Mouse (Mus musculus): ENCODE measurements around the gene Men1. TPM values are rescaled to one million over a fixed set of nuclear protein-coding genes. Genes with fewer than 3 reads are reported as not detected.

Gene Men1
- polyA plus RNA-seq, 1 experiment = 36.1 TPM

DNA sequence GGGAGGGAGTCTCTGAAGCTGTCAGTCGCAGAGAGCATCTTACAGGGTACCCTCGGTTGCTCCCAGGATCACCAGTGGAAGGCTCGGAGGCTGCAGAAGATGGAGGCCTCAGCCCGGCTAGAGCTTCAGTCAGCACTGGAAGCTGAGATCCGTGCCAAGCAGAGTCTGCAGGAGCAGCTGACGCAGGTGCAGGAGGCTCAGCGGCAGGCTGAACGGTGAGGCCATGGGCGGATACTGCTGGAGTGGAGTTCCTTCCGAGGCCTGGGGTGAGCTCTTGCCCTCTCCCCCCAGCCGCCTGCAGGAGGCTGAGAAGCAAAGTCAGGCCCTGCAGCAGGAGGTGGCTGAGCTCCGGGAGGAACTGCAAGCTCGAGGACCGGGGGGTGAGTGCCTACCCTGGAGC lies 19.2 kb upstream of the Men1 start:
- Histone ChIP-seq H3K4me3 (ENCODE audit: insufficient read depth, low read length) (no peak overlapping the region), H3K27ac (ENCODE audit: insufficient read depth, low read length) (no peak overlapping the region), H3K4me1 (ENCODE audit: control insufficient read depth, insufficient read depth, low read length) (no peaks in the 10 kb centered on the region)
- TF ChIP-seq POLR2A (IDR thresholded peaks at IDR 0.05; ENCODE audit: low read depth, low read length) (no peak), CTCF (IDR thresholded peaks at IDR 0.05; ENCODE audit: borderline replicate concordance, insufficient read depth, low read length) (no peak)

DNA sequence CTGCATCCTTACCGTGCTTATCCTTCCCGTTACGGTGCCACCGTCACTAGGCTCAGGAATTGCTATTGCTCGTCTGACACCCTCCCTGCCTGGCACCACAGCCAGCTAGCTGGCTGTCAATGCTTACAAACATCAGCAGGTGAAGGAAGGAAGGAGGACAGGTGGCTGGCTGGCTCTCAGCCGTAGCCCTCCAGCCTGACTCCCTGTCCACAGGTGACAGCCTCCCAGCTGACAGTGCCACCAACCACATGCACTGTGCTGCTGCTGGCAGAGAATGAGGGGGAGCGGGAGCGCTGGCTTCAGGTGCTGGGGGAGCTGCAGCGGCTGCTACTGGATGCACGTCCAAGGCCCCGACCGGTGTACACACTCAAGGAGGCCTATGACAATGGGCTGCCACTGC lies 16.6 kb upstream of the Men1 start:
- Histone ChIP-seq H3K4me1 (ENCODE audit: control insufficient read depth, insufficient read depth, low read length) (no peaks in the 10 kb centered on the region), H3K27ac (ENCODE audit: insufficient read depth, low read length) (no peak overlapping the region), H3K4me3 (ENCODE audit: insufficient read depth, low read length) (no peak overlapping the region)
- TF ChIP-seq POLR2A (IDR thresholded peaks at IDR 0.05; ENCODE audit: low read depth, low read length) (no peak), CTCF (IDR thresholded peaks at IDR 0.05; ENCODE audit: borderline replicate concordance, insufficient read depth, low read length) (no peak)

DNA sequence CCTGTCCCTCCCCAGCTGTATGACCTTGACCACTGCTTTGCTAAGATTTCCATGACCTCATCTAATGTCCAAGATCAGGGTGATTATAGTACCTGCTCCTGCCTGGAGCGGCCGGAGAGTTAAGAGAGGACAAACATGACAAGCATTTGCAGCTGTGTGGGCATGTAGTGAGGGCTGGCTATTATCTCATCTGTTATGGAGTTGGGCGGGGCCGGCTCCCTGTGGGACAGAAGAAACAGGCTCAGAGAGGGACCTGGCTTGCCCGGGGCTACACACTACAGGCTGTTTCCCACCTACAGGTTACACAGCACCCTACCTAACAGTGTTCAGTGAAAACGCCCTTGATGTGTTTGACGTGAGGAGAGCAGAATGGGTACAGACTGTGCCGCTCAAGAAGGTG lies 13.4 kb upstream of the Men1 start:
- H3K4me1 ChIP-seq (ENCODE audit: control insufficient read depth, insufficient read depth, low read length) = no peaks in the 10 kb centered on the region
- no peak overlapping the region for H3K4me3 ChIP-seq (ENCODE audit: insufficient read depth, low read length)
- no peak overlapping the region for H3K27ac ChIP-seq (ENCODE audit: insufficient read depth, low read length)
- TF ChIP-seq CTCF (IDR thresholded peaks at IDR 0.05; ENCODE audit: borderline replicate concordance, insufficient read depth, low read length) (no peak), POLR2A (IDR thresholded peaks at IDR 0.05; ENCODE audit: low read depth, low read length) (no peak)

DNA sequence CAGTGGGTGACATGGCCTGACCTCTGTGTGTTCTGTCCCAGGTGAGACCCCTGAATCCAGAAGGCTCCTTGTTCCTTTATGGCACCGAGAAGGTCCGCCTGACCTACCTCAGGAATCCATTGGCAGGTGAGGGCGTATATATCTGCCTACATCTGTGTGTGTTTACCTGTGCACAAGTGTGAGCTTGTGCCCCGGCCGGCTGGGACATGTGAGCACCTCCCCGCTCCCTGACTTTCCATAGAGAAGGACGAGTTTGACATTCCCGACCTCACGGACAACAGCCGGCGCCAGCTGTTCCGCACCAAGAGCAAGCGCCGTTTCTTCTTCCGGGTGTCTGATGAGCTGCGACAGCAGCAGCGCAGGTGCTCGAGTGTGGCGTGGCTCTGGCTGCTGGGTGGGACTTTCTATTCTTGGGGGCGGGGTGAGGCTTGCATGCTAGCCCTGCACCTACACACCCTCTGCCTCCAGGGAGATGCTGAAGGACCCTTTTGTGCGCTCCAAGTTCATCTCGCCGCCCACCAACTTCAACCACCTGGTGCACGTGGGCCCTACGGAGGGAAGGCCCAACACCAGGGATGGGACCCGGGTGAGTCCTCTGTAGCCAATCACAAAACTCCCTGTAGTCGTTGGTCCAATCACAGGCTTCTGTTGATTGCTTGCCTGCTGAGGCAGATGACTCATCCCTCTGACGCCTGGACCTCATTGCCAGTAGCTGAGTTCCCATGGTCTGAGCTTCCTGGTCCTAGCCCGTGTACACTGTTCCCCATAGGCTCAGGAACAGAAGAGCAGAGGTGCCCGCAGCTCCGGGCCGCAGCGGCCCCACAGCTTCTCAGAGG lies 12.8 kb upstream of the Men1 start:
- H3K27ac ChIP-seq (ENCODE audit: insufficient read depth, low read length) = no peak overlapping the region
- no peak for TF ChIP-seq CTCF (IDR thresholded peaks at IDR 0.05; ENCODE audit: borderline replicate concordance, insufficient read depth, low read length)
- no peak for TF ChIP-seq POLR2A (IDR thresholded peaks at IDR 0.05; ENCODE audit: low read depth, low read length)

DNA sequence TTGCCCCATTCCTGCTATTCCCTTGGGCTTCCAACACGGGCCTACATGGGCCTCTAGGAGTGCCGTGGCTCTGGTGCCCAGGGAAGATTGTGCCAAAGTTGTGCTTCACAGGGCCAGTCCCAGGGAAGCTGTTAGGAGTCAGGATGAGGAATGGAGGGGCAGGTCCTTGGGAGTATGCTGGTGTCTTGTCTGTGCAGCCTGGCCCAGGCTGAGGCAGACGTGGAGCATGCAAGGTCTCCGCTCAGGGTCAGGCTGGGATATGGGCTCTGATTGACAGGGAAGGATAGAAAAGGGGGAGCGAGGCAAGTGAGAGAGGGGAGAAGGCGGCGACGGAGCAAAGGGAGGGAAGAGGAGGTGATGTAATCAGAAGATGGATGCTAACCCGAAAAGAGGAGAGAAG lies 10.0 kb upstream of the Men1 start:
- H3K4me1 ChIP-seq (ENCODE audit: control insufficient read depth, insufficient read depth, low read length) = no peaks in the 10 kb centered on the region
- H3K4me3 ChIP-seq (ENCODE audit: insufficient read depth, low read length) = no peak overlapping the region
- TF ChIP-seq POLR2A (IDR thresholded peaks at IDR 0.05; ENCODE audit: low read depth, low read length) (no peak), CTCF (IDR thresholded peaks at IDR 0.05; ENCODE audit: borderline replicate concordance, insufficient read depth, low read length) (no peak)
- no peak overlapping the region for H3K27ac ChIP-seq (ENCODE audit: insufficient read depth, low read length)

More for the DNA sequence above, 12.8 kb upstream of the Men1 start:
- Histone ChIP-seq H3K4me3 (ENCODE audit: insufficient read depth, low read length) (no peak overlapping the region), H3K4me1 (ENCODE audit: control insufficient read depth, insufficient read depth, low read length) (no peaks in the 10 kb centered on the region)

DNA sequence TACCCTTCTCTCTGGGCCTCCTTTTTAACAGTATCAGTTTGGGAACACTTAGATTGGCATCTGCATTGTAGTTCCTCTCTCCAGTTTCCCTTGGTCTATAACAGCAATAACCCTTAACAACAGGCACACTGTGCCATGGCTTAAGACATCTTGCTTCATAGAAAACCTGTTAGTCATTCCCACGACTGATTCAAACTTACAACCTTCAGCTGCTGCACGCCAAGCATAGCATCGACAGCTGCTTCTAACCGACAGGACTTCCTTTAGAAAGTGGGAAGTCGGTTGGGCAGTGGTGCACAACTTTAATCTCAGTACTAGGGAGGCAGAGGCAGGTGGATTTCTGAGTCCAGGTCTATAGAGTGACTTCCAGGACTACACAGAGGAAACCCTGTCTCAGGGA lies 3.6 kb upstream of the Men1 start:
- Histone ChIP-seq H3K27ac (ENCODE audit: insufficient read depth, low read length) (no peak overlapping the region; the same call in 1 of the 2 replicates), H3K4me3 (ENCODE audit: insufficient read depth, low read length) (no peak overlapping the region), H3K4me1 (ENCODE audit: control insufficient read depth, insufficient read depth, low read length) (peaks cover 9% of the 10 kb centered on the region)
- TF ChIP-seq POLR2A (IDR thresholded peaks at IDR 0.05; ENCODE audit: low read depth, low read length) = 0 out of 2 replicates have a peak, but pooled peaks have one; percentile 1
- no peak for TF ChIP-seq CTCF (IDR thresholded peaks at IDR 0.05; ENCODE audit: borderline replicate concordance, insufficient read depth, low read length)

DNA sequence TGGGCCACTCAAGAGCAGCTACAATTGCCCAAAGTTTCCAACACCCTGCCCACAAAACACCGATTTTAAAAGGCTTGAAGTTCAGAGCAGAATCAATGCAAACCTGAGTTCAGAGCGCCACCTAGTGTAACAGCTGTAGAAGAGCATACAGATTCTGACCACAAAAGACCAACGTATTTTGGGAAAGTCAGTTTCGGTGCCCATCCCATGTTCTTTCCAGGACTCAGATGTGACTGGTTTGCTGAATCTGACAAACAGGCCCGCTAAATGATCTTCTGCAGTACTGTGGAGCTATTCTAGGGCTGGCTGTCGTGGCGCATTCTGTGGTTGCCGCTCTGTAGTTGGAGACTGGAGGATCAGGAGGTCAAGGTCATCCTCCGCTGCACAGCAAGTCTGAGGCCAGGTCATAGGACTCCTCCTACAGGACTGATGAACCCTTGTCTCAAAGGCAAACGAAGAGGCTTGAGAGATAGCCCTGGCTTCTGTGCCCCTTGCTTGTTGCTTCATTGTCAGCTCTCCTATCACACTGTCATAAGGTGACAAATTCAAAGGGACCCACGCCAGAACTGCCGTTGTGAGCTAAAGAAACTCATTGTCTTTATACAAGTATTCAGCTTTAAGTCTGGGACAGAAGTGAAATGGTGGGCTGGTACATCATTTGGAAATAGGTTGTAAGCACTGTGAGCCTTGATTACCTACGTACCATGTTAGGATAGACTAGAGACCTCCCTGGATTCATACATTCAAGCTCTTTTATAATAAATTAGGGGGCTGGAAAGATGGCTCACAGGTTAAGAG lies 2.9 kb upstream of the Men1 start:
- no peak overlapping the region for H3K27ac ChIP-seq (ENCODE audit: insufficient read depth, low read length)
- TF ChIP-seq POLR2A (IDR thresholded peaks at IDR 0.05; ENCODE audit: low read depth, low read length) (no peak), CTCF (IDR thresholded peaks at IDR 0.05; ENCODE audit: borderline replicate concordance, insufficient read depth, low read length) (no peak)
- no peak overlapping the region for H3K4me3 ChIP-seq (ENCODE audit: insufficient read depth, low read length)
- H3K4me1 ChIP-seq (ENCODE audit: control insufficient read depth, insufficient read depth, low read length) = peaks cover 10% of the 10 kb centered on the region

DNA sequence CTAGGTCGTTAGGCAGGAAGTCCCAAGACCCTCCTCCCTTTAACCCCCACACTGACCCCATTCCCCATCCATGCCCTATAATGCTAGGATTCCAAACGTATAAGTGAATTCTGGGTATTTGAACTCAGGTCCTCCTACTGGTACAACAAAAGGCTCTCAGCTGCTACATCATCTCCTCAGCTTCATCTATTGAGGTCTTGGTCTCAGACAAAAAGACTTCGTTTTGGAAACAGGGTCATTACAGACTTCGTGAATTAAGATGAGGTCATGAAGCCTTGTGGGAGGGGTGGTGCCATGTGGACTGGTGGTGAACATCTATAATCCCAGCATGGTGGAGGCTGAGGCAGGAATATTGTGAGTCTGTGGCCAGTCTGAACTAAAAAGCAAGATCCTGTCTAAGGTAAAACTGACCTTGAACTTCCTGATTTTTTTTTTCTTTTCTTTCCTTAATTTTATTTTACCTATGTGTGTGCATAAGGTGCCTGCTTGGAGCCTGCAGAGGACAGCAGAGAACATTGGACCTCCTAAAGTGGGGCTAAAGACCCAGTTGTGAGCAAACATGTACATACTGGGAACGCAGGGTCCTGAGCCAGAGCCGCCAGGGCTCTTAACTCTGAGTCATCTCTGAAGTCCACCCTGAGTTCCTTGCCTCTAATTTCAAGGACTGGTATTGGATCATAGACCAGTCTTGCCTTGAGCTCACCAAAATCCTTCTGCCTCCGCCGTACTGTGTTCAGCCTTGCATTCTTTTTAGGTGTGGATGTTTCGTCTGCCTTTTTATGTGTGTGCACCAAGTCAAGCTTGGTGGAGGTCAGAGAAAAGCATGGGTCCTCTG lies 801 bp upstream of the Men1 start:
- H3K4me1 ChIP-seq (ENCODE audit: control insufficient read depth, insufficient read depth, low read length) = peaks cover 13% of the 10 kb centered on the region
- TF ChIP-seq POLR2A (IDR thresholded peaks at IDR 0.05; ENCODE audit: low read depth, low read length) (no peak), CTCF (IDR thresholded peaks at IDR 0.05; ENCODE audit: borderline replicate concordance, insufficient read depth, low read length) (no peak)
- peak overlapping the region; percentile 52 for H3K27ac ChIP-seq (ENCODE audit: insufficient read depth, low read length)
- no peak overlapping the region for H3K4me3 ChIP-seq (ENCODE audit: insufficient read depth, low read length)

DNA sequence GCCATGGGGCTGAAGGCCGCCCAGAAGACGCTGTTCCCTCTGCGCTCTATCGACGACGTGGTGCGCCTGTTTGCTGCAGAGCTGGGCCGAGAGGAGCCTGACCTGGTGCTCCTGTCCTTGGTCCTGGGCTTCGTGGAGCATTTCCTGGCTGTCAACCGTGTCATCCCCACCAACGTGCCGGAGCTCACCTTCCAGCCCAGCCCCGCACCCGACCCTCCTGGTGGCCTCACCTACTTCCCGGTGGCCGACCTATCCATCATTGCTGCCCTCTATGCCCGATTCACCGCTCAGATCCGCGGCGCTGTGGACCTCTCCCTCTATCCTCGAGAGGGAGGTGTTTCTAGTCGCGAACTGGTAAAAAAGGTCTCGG lies 664 bp downstream of the Men1 start:
- TF ChIP-seq POLR2A (IDR thresholded peaks at IDR 0.05; ENCODE audit: low read depth, low read length) = 0 out of 2 replicates have a peak, but pooled peaks have one; percentile 31
- TF ChIP-seq CTCF (IDR thresholded peaks at IDR 0.05; ENCODE audit: borderline replicate concordance, insufficient read depth, low read length) = no peak
- Histone ChIP-seq H3K27ac (ENCODE audit: insufficient read depth, low read length) (no peak overlapping the region), H3K4me1 (ENCODE audit: control insufficient read depth, insufficient read depth, low read length) (peaks cover 13% of the 10 kb centered on the region), H3K4me3 (ENCODE audit: insufficient read depth, low read length) (peak overlapping the region; percentile 83)
